Mouse (Mus musculus) kidney, adult 9 months (tissue): ENCODE data around the gene Lrguk.

Source experiments
- DNase-seq: peaks from one replicate; pipeline ENCODE4 v3.0.0; 2022

The Lrguk gene

GRCm38 (mm10) chr6:34179007-34179406 is 149.8 kb downstream of the Lrguk start:
- peak; percentile 95 for DNase-seq

DNA sequence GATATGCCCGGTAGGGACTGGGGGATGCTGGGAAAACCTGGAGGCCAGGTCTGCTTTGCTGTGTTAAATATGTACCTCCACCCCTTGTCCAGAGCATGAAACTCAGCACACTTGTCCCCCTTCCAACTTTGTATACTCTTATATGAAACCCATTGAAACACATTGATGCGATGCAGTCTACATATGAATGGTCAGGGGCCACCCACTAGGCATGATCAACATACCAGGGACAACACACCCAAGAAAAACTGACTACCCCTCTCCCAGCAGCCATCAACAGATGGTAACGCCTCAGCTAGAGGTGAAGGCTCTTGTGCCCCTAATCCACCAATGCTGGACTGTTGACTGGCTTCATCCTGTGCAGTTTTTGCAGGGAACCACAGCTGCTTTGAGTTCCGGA is 150.7 kb downstream of the Lrguk start:
- no peak for DNase-seq

DNA sequence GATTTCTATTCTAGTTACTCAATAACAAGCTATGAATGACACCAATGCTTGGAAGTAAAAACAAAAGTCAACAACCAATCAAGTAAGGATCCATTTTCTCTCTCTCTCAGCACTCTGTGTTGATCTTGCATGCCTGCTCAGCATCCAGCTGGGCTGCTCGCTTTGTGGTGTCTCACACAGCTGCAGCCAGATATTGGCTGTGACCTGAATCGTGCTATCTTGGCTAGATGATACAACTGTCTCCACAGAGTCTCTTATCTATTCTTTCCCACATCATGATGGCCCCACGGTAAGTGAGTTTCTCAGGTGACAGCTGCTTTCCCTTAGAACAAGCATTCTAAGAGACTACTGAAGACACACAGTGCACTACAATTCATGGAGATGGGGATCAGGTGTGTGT is 152.7 kb downstream of the Lrguk start:
- DNase-seq, result no peak

GRCm38 (mm10) chr6:34183326-34183725 is 154.1 kb downstream of the Lrguk start:
- no peak for DNase-seq
